Mouse (Mus musculus) right cerebral cortex, postnatal 36 days (tissue): ENCODE measurements at regions not wholly inside any gene's neighbourhood (a gene's known extent, or its start where the extent isn't known, plus 50 kb on each side); places are given as distances from the start of the nearest gene placed in this dataset.

Experiments
- DNase-seq, 2 experiments: peaks; one replicate each; pipeline ENCODE4 v3.0.0; 2022; ENCODE audit warnings: low spot score in 2 of 2, mixed read lengths in 1 of 2

DNA sequence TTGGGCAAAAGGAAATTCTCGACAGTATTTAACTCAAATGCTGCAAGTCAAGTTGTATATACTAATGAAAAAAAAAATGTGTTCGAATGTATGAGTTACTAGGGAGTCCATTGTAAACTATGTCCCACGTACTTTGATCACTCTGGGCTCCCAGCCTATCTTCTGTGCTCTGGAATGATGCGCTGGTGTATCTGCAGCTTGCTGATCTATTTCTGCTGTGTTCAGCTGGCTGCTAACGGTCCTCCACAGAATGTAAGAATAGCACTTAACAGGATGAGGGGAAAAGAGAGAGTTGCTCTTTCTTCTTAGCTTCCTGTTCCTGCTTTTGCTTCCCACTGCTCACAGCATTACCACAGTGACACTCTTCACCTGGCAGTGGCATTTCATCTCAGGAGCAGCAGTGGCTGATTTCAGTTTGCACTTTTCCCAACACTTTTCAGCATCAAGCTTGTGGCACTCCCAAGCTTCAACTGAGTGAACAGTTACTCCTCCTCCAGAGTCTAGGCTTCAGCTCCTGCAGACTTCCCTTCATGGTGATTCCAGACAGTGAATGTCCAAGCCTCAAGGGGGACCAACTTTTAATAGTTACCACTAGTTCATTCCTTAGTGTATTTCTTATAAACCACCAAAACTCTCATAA is 425.9 kb downstream of the Arap2 start:
- DNase-seq = peak; percentile 2 to 4

DNA sequence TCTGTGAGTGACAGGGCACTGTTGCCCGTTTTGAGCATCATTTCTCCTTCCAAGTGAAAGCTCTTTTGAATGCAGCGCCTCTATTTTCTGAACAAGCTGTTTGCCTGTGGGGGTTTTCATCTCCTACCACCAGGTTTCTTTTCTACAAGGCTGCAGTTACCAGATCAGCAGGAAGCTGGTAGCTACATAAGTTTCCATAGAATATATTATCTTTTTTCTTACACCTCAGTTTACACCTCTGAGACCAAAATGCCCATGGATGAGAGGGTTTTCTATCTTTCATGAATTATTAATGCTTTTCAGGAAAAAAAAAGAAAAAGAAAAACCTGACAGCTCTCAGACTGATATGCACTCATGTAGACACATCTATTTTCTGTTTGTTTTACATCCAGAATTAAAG is 445.3 kb downstream of the Arap2 start:
- no peak for DNase-seq

DNA sequence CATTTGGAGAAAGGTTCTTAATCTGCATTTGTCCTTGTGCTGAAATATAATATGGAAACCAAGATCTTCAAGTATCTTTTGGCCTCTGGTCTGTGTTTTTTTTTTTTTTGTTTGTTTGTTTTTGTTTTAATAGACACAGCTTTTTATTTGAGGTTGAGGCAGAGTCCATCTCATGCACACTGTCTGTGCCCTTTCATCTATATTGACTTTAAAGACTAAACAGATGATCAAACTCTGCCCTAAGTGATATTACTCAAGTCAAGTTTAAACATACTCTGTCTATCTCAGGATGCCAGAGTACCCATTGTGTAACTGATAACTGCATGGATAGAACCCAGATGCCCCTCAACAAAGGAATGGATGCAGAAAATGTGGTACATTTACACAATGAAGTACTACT is 460.4 kb downstream of the Arap2 start:
- DNase-seq = no peak

DNA sequence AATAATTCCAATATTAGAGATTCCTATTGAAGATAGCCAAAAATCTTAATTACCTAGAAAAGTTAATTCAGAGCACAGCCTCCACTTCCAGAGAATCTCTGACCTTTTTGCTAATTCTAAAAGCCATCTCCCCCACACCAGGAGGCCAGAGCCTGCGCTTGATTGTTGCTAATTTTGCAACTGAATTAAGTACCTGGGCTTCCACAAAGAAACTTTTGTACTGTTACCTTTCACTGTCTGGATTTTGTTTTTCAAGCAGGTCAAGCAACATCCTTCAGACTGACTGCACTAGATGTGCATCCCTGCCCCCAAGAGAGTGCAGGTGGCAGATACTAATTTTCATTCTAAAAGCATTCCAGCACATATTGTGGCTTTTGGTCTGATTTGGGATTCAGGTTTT is 469.1 kb downstream of the Arap2 start:
- no peak for DNase-seq
